Mouse (Mus musculus) heart, embryonic 16.5 days (tissue): ENCODE measurements around the gene Snph. TPM values are rescaled to one million over a fixed set of nuclear protein-coding genes. Genes with fewer than 3 reads are reported as not detected.

Experiments
- ATAC-seq: fragments of 200-750 bp; cut with Nextera tagmentation; replicated peaks from 2 replicates; pipeline ENCODE4 v1.8.0; 2017; ENCODE audit warnings: moderate number of reproducible peaks; ENCODE audit not compliant: insufficient read depth, low FRiP score; ENCODE audit errors: extremely low read depth
- H3K27ac ChIP-seq: fragments of 300-500 bp; sonication (generic); 2 replicates; pipeline ENCODE4 v1.5.1; 2014; ENCODE audit warnings: mild to moderate bottlenecking, low read length, control low read depth, moderate library complexity
- H3K27me3 ChIP-seq: fragments of 300-500 bp; sonication (generic); 2 replicates; pipeline ENCODE4 v1.6.1; 2014; ENCODE audit warnings: low read length, mixed read lengths; ENCODE audit not compliant: control insufficient read depth, insufficient read depth
- H3K36me3 ChIP-seq: fragments of 300-500 bp; sonication (generic); 2 replicates; pipeline ENCODE4 v1.6.1; 2014; ENCODE audit not compliant: control insufficient read depth, insufficient read depth
- H3K4me1 ChIP-seq: fragments of 300-500 bp; sonication (generic); 2 replicates; pipeline ENCODE4 v1.6.1; 2014; ENCODE audit warnings: low read length, mixed read lengths; ENCODE audit not compliant: control insufficient read depth, insufficient read depth
- H3K4me2 ChIP-seq: fragments of 300-500 bp; sonication (generic); 2 replicates; pipeline ENCODE4 v1.6.1; 2014; ENCODE audit warnings: low read depth, mild to moderate bottlenecking, control low read depth, low read length
- H3K4me3 ChIP-seq: fragments of 300-500 bp; sonication (generic); 2 replicates; pipeline ENCODE4 v1.5.1; 2014; ENCODE audit warnings: mild to moderate bottlenecking, control low read depth, low read length
- H3K9ac ChIP-seq: fragments of 300-500 bp; sonication (generic); 2 replicates; pipeline ENCODE4 v1.6.1; 2014; ENCODE audit warnings: low read length, control low read depth
- H3K9me3 ChIP-seq: fragments of 300-500 bp; sonication (generic); replicated peaks from 2 replicates; pipeline ENCODE4 v1.6.1; 2016; ENCODE audit warnings: low read length; ENCODE audit not compliant: control insufficient read depth
- WGBS: fragments of 180-500 bp; shearing (Covaris S2); extraction: QIAGEN DNeasy Blood & Tissue Kit; methylation state at CpG from one replicate; pipeline ENCODE4 v1.1.7; 2014; 5-methylcytosine and 5-hydroxymethylcytosine counted together
- polyA plus RNA-seq: library from polyadenylated mRNA; unstranded; fragments of >200 nt; fragmentation: Nextera tagmentation; extraction: Ambion mirVana; gene quantifications from 2 replicates; pipeline ENCODE4 v1.2.1, GENCODE M21; 2015

Gene Snph
- polyA plus RNA-seq, 1 experiment from 2014 or later: 0.05 TPM

- Histone ChIP-seq H3K36me3 (no peaks in the 10 kb centered on the region), H3K4me1 (no peaks in the 10 kb centered on the region), H3K9me3 (no peaks in the 10 kb centered on the region), H3K27ac (no peak overlapping the region), H3K9ac (no peak overlapping the region), H3K27me3 (0 out of 2 replicates have a peak, but pooled peaks cover 2% of the 10 kb centered on the region), H3K4me2 (no peak overlapping the region), H3K4me3 (no peak overlapping the region)
- ATAC-seq: no peak
- WGBS: 48% methylated on average over 3 of the region's 3 CpGs
Observed at GRCm38 (mm10) chr2:151609974-151610373, 22.4 kb downstream of the Snph start.

- 0 out of 2 replicates have a peak, but pooled peaks cover 2% of the 10 kb centered on the region for H3K27me3 ChIP-seq
- no peaks in the 10 kb centered on the region for H3K4me1 ChIP-seq
- H3K4me3 ChIP-seq: no peak overlapping the region
- H3K9ac ChIP-seq: no peak overlapping the region
- ATAC-seq: no peak
- H3K4me2 ChIP-seq: no peak overlapping the region
- H3K9me3 ChIP-seq: no peaks in the 10 kb centered on the region
- no peaks in the 10 kb centered on the region for H3K36me3 ChIP-seq
- 62% methylated on average over 1 of the region's 1 CpGs for WGBS
- H3K27ac ChIP-seq: no peak overlapping the region
Observed at GRCm38 (mm10) chr2:151608435-151608834, 24.0 kb downstream of the Snph start.

GRCm38 (mm10) chr2:151605437-151605987, 26.9 kb downstream of the Snph start:
- 35% methylated on average over 11 of the region's 11 CpGs for WGBS
- Histone ChIP-seq H3K27ac (no peak overlapping the region), H3K9ac (no peak overlapping the region), H3K27me3 (0 out of 2 replicates have a peak, but pooled peaks cover 2% of the 10 kb centered on the region), H3K4me1 (no peaks in the 10 kb centered on the region), H3K4me2 (no peak overlapping the region), H3K4me3 (no peak overlapping the region), H3K9me3 (no peaks in the 10 kb centered on the region), H3K36me3 (no peaks in the 10 kb centered on the region)
- no peak for ATAC-seq

- WGBS: 37% methylated on average over 4 of the region's 4 CpGs
- H3K9ac ChIP-seq: no peak overlapping the region
- 0 out of 2 replicates have a peak, but pooled peaks cover 2% of the 10 kb centered on the region for H3K27me3 ChIP-seq
- H3K27ac ChIP-seq: no peak overlapping the region
- no peaks in the 10 kb centered on the region for H3K4me1 ChIP-seq
- no peaks in the 10 kb centered on the region for H3K9me3 ChIP-seq
- H3K4me2 ChIP-seq: no peak overlapping the region
- H3K36me3 ChIP-seq: no peaks in the 10 kb centered on the region
- ATAC-seq: no peak
- no peak overlapping the region for H3K4me3 ChIP-seq
Observed at GRCm38 (mm10) chr2:151603630-151604029, 28.8 kb downstream of the Snph start.

GRCm38 (mm10) chr2:151602106-151602505, 30.3 kb downstream of the Snph start:
- 32% methylated on average over 4 of the region's 4 CpGs for WGBS
- no peak overlapping the region for H3K9ac ChIP-seq
- H3K4me2 ChIP-seq: no peak overlapping the region
- 0 out of 2 replicates have a peak, but pooled peaks cover 2% of the 10 kb centered on the region for H3K27me3 ChIP-seq
- H3K4me3 ChIP-seq: no peak overlapping the region
- ATAC-seq: no peak
- H3K36me3 ChIP-seq: no peaks in the 10 kb centered on the region
- H3K9me3 ChIP-seq: no peaks in the 10 kb centered on the region
- H3K4me1 ChIP-seq: no peaks in the 10 kb centered on the region
- H3K27ac ChIP-seq: no peak overlapping the region

- Histone ChIP-seq H3K4me3 (no peak overlapping the region), H3K27me3 (0 out of 2 replicates have a peak, but pooled peaks cover 2% of the 10 kb centered on the region), H3K4me2 (no peak overlapping the region), H3K9ac (no peak overlapping the region), H3K36me3 (no peaks in the 10 kb centered on the region), H3K9me3 (no peaks in the 10 kb centered on the region), H3K4me1 (no peaks in the 10 kb centered on the region), H3K27ac (no peak overlapping the region)
- ATAC-seq: no peak
- WGBS: 58% methylated on average over 2 of the region's 2 CpGs
Observed at GRCm38 (mm10) chr2:151598068-151598467, 34.3 kb downstream of the Snph start.

GRCm38 (mm10) chr2:151587306-151587705, 45.1 kb downstream of the Snph start:
- Histone ChIP-seq H3K27me3 (0 out of 2 replicates have a peak, but pooled peaks cover 2% of the 10 kb centered on the region), H3K4me3 (no peak overlapping the region), H3K4me2 (no peak overlapping the region), H3K9ac (no peak overlapping the region), H3K36me3 (no peaks in the 10 kb centered on the region), H3K4me1 (no peaks in the 10 kb centered on the region), H3K9me3 (no peaks in the 10 kb centered on the region), H3K27ac (no peak overlapping the region)
- 50% methylated on average over 9 of the region's 9 CpGs for WGBS
- ATAC-seq: 0 out of 2 replicates have a peak, but pooled peaks have one; percentile 17

- no peak overlapping the region for H3K4me2 ChIP-seq
- no peak for ATAC-seq
- H3K36me3 ChIP-seq: no peaks in the 10 kb centered on the region
- H3K9ac ChIP-seq: no peak overlapping the region
- no peaks in the 10 kb centered on the region for H3K4me1 ChIP-seq
- H3K27ac ChIP-seq: no peak overlapping the region
- H3K9me3 ChIP-seq: no peaks in the 10 kb centered on the region
- 79% methylated on average over 1 of the region's 1 CpGs for WGBS
- H3K27me3 ChIP-seq: 0 out of 2 replicates have a peak, but pooled peaks cover 2% of the 10 kb centered on the region
- H3K4me3 ChIP-seq: no peak overlapping the region
Observed at GRCm38 (mm10) chr2:151586807-151587206, 45.6 kb downstream of the Snph start.

- ATAC-seq: no peak
- Histone ChIP-seq H3K4me2 (no peak overlapping the region), H3K36me3 (no peaks in the 10 kb centered on the region), H3K4me1 (no peaks in the 10 kb centered on the region), H3K4me3 (no peak overlapping the region), H3K9ac (no peak overlapping the region), H3K27me3 (no peaks in the 10 kb centered on the region), H3K9me3 (no peaks in the 10 kb centered on the region), H3K27ac (no peak overlapping the region)
- WGBS: 33% methylated on average over 3 of the region's 3 CpGs
Observed at GRCm38 (mm10) chr2:151585934-151586333, 46.5 kb downstream of the Snph start.
